Mouse (Mus musculus): Measurements from ENCODE around the gene Gm49395.

Gene Gm49395

DNA sequence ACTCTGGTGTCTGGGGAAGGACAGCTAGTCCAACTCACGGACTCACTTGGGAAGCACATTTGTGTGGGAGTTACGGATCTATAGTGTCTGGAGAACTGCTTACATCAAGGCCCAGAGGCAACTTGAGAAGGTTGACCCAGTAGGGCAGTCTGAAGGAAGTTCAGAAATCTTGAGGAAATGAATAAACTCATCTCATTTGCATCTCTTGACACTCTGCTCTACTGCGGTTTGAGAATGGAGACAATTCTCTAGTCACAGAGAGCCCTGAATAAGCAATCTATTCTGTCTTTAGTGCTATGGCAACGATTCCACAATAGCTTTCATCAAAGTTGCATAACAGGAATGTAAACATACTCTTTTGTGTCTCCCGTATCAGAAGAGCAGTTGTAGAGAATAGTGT, 4.8 kb downstream of the Gm49395 start:
- DNase-seq: no peak

DNA sequence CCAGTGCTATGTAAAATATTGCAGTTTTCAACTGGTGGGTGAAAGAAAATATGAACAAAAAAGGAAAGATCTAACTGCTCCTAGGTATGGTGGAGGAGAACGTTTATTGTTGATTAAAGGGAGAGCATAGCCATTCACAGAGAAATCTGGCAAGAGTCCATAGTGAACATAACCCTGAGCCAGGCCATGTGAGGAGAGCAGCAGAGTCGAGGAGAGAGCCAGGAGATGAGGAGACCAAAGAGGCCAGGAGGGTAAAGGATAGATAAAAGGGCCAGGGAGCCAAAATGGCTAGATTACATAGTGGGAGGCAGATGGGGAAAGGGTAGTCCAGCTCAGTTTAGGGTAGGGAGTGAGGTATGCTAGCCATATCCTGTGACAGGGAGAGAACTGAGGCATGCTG, 5.5 kb downstream of the Gm49395 start:
- DNase-seq: no peak

DNA sequence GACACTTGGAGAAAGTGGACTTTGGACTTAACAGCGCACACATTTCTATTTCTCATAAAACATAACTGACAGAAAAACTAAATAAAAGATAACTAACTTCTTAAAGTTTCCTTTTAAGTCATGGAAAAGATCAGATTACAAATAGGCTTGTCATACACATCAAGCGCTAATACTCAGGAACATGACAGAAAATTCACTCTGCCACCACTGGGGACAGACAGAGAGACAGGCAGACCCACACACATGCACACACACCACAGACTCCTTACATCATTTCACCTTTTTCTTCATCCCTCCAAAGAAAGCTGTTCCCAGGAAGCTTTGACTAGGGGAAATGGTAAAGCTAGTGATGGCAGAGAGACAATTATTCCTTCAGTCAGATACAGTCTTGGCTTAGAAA, 6.3 kb downstream of the Gm49395 start:
- no peak for DNase-seq

DNA sequence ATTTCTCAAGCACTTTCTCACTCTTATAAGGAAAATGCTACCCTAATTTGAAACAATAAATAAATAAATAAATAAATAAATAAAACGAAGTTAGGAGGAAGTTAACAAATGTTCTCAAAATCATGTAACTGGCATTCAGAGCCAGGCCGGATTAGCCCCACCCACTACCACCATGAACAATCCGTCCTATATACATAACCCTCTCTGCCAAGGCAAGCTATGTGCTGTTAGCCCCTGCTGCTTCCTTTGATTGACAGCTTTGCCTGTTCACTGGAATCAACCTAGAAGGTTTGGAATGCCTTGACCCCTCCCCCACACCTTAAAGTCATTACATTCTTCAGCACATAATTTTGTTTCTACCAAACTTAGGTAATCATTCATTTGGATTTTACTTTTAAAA, 10.2 kb downstream of the Gm49395 start:
- no peak for DNase-seq

DNA sequence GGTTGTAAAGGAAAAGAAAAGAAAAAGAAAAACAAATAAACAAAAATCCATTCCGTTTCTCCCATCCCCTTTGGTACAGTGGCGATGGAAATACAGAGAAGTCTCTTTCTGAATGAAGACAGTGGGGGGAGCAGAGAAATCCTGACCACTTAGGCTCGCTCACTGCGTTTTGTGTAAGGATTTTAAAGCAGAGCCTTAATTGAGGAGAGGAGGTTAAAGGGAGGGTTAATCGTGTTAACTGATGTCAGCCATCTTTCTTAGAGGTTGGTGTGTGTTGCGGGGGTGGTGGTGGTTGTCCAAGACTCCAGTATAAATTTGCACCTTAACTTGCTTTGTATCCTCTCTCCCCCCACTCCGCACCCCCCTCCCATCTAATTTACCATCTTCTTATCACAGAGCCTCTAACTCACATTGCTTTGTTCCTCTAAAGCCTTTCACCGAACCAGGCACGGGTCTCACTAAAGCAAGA, 10.7 kb downstream of the Gm49395 start:
- no peak for DNase-seq

DNA sequence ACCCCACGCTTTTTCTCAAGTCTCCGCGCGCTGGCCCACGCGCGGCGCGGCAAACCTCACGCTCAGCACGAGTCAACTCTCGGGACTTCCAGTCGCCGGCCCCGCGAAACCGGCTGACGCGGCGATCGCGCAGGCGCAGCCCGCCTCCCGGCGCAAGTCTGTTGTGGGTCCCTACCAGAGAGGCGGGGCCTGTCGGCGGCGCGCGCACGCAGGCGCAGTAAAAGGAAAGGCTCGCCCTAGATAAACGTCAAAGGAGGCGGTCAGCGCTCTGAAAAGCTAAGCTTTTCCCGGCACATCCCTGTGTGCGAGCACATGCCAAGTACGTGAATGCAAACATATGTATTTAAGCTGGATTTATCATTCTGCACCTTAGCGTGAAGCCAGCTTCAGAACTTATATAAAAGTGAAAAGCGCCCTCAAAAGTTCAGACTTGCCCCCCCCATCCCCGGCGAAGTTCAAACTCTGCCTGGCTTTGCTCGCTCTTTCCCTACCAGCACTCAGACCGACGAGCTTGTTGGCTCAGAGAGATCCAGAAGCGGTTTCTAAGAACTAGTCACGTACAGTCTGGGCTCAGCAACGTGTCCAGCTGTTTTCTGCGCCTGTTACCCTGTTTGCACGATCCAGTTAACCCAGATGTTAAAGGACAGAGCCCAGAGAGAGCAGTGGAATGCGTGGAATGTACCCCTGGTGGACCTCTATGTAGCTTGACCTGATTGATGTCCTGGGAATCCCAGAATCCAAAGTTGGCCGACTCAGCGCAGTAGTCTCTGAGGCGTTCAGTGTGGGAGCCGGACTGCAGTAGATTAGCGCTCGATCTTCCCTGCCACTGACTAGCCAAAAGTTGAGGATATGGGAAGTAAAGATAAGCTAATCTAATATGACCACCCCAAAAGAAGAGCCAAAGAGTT, 11.4 kb downstream of the Gm49395 start, which contains the start of gene Pelo:
Pelo (minus strand) TSS at position 118 of the 908 bp plus-strand sequence.
- peak; percentile 97 for DNase-seq

DNA sequence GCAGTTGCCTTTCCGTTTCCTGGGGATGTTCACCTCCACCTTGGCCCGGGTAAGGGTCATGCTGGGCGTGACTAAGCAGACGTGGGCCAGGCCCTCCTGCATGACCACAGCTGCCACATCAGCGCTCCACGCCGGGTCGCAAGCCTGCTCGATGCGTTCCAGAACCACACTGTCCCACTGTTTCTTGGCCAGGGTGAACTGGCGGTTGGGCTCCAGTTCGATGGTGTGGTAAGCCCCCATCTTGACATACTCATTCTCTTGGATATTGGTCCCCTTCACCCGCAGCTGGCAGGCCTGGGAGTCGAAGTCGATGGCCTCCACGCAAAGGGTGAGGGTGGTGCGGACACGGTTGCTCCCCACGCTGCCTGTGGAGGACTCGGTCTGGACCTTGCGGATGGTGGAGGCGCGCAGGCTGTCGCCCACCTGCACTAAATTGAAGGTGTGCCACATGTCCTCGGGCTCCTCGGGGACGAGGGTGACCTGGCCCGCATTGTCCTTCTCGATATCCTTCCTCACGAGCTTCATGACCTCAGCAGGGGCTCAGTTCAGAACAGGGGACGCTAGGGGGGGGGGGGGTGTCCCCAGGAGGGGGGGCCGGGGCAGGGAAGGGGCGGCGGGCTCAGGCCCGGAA, 12.2 kb downstream of the Gm49395 start:
- peak; percentile 33 for DNase-seq

DNA sequence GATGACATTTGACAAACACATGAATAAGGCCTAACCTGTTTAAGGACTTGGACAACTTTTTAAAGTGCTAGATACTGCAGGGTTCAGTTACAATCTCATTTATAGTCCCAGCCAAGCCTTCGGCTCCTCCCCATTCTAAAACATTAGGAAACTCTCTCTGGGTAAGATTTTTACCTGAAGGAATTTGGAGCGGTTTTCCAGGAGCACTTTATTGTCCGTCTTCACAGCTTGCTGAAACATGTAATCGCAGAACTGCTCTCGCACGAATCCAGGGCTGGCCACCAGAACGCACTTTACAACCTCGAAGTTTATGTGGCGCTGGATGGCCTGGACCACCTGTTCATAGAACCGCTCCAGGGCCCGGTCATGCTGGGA, 12.7 kb downstream of the Gm49395 start:
- DNase-seq: no peak

DNA sequence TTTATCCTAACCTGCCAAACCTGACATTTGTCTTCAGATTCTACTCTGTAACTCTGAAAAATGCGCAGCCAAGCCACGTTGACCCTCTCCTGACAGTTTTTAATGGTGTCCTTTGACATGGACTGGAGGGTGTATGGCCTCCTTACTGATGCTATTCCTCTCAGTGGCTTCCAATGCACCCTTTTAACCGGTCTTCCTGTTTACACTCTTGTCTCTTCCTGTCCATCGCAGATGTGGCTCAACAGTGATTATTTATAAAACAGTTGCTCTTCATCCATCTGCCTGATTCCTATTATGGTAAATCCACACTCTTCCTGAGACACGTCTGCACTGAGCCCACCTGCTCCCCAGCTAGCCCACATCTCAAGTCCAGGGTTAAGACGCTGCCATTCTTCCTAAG, 15.7 kb downstream of the Gm49395 start:
- no peak for DNase-seq

DNA sequence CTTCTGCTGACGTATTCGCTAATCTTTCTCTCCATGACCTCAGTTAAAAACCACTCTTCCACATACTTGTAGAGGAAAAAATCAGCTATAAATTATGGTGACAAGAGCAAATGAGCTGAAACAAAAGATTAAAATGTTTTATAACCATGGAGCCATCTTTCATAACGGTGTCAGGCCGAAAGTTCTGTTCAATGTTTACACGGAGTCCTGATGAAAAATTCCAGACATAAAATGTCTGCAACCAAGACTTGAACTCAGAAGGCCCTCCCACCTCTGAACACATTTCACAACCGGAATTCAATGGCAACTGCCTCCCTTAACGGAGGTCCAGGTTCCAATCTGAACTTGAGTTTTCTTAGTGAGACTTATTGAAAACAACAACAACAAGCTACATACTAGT, 19.4 kb downstream of the Gm49395 start:
- DNase-seq: no peak

DNA sequence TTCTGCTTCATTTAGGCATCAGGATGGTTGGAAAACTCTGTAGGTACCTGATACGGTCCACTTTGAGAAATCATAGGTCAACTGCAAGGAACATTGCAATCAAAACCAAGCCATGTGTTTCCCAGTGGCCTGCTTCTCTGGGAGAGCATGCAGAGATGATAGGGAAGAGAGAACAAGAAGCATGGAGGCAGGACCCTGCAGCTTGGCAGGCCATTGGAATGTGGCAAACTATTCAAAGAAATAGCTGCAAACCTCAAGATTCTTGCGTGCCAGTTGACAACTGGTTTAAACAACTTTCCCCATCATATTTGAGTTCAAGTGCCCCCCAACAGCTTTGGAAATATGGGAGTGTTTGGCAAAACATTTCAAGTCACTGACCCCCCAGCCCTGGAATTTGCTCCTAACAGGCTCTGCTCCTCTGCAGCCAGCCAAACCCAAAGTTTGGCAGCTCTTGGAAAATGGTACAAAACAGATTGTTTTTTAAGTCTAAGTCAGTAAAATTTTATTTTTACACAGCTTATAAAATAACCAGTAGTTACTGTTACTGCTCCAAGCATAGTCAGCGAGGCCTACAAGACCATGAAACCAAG, 21.6 kb downstream of the Gm49395 start:
- peak; percentile 35 for DNase-seq

DNA sequence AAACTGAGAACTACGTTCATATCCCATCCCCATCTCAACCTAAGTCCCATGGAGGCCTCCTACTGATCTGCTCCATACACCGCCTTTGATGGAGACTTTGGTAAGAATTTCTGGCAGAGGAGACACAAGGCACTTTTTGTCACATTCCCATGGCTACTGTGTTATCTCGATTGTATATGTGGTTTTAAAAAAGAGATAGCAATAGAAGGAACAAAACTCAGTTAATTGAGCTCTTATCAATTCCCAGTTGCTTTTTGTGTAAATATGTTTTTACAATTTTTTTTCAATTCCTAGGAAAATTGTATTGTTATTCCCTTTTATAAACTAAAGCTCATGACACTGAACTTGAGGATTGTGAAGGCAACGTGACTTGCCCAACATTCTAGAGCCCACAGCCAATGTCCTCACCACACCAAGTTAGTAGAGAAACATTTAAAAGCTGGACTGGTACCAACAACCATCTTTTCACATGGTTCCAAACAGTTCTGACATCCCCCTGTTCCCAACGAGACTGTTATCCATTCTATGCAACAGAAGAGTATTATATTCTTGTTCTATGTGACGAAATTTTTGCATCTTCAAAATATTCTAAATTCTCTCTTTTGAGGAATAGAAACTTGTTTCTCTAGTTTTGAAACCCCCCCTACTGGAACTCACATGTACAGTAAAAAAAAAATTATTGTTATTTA, 22.6 kb downstream of the Gm49395 start:
- DNase-seq: no peak

DNA sequence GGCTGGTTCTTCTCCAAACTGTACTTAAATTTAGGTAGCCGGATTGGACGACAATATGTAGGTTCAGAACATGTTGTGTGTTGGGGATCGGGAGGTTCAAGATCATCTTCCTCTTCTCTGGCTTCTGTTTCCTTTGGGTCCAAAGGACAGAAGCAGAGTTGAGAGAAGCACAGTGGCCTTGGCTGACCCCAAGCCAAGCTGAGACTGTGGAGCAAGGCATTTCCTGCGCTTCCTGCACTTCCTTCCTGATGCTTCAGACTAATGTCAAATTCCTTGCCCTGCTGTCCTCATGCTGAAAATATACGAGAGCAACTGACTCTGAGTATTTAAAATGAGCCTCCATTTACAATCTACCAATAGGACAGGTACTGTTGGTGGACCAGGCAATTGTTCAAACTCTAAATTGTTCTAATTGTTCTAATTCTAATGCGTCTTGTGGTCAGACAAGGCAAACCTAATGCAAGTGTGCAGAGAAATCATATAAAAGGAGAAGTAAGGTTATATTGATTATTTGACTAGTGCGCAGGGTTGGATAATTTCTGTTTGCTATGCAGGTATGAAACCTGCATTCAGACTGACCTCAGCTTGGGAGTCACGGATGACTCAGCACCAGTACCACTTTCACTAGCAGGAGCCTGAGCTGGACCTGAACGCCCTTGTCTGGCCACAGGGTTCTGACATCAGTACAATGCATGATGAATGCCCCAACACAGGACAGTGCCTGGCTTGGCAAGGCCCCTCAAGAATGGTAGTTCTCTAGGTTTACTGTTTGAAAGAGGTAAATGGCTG, 24.2 kb downstream of the Gm49395 start:
- DNase-seq: peak; percentile 40

DNA sequence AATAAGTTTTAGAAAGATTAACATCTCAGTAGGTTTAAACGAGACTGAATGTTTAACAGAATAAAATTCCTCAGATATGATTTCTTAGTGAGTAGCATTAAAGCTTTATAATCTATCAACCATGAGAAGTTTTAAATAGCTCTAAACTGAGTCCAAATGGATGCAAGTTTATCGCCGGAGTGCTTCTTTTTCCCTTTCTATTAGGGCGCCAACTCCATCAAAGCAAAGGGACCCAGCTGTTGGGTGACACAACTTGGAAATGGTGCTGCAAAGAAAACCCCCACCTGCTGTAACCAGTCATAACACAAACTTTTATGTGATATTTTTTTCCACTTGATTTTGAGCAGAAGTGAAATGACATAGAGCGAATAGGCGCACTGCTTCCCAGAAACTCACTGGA, 29.3 kb downstream of the Gm49395 start:
- DNase-seq: no peak

DNA sequence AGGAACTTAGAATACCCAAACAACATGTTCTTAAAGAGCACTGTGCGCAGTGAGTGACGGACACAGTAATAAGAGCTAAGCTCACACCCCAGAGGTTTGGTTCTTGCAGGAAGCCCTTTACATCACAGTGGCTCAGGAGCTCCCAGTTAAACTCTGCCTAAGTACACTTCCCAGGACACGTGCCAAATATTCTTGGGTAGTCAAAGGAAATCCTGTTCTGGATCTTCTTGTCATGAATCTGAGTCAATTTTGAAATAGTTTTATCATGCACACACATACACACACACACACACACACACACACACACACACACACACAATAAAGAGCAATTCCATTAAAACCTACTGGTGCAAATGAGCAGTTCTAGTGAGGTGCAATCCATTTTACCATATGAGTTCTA, 30.3 kb downstream of the Gm49395 start:
- DNase-seq: peak; percentile 45

DNA sequence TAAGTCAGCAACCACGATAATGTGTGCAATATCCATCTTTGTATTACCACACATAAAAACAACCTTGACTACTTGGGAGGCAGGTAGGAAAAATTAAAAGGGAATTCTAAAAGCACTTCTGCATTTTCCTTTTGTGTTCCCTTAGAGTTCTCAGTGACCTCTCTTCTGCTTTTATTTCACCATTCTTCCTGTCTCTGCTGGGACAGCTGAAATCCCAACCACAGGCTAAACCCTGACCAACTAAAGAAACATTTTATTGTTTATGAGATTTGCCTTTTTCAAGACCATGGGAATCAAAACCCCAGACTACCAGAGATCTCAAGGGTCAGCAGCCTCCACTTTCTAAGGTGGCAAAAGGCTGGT, 33.8 kb downstream of the Gm49395 start:
- no peak for DNase-seq

DNA sequence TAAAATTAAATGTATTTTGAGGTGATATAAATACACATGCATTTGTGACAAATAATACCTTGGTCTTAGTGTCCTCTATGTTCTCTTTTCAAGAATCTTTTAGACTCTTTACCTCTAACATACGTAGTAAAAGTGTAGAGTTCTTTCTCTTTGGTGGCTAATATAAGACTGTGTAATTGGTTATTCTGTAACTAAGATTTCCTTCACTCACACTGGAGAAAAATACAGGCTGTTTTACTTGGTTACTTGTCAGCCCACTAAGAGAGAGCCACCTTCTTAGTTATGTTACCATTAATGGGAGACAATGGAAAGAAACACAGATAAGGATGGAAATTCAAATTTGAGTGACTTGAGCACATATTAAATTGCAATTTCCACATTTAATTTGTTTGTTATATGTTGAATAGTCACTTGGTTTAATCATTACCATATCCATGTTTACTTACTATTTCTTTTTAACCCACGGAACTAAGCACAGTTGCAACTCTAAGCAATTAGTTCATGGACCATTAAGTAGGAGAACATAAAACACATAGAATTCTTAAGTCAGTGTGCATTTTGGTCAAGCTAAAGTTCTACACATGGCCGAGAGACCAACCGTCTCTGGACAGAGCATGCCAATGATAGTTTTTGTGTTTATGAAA, 34.3 kb downstream of the Gm49395 start:
- DNase-seq: no peak

DNA sequence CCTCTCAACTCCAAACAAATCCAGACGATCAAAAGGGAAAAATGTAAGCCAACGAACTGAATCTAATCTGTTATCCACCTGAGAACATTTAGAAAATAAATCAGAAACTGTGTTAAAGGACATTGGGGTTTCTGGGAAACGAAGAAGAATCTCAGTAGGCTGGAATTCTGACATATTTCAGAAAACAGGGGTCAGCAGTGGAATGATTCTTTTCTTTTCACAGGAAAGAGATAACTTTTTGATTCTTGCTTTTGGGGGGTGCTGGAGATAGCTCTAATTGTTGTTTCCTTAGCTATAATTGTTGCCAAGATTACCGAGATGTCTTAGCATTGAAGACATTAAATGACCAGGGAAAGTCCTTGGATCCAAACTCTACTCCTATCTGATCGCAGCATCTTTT, 44.2 kb downstream of the Gm49395 start:
- no peak for DNase-seq

DNA sequence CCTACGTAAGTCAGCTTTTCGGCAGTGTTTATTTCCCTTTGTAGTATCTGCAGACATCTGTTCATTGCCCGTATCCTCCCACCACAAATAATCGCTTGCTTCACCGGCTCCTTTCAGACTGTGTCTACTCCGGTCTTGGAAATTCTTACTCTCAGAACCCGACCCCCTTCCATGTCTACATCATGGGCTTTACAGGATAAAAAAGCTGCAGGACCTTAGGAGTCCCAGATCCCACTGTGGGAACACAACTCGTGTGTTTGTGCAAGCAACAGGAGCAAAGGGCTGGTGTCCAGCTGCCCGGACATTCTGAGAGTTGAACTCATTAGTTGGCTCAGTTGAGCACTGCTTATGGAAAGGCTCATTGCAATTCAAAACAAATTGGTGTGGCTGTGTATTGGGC, 46.9 kb downstream of the Gm49395 start:
- DNase-seq: peak; percentile 32

DNA sequence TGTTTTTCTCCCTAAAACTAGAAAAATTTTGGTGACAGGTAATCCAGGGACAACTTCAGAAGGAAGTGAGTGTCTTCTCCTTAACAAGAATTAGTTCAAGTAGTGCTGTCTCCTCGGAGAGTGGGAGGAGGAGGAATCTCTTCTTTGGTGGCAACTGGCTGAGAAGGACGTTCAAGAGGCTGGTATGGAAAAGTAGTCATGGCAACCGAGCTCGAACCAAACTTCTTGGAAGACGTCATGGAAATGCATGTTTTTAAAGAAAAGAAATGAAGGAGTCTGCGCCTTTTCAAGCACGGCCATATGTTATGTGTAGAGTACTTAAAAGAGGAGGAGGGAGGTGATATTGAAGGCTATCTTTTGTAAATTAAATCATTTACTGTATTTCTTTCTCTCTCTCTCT, 49.2 kb downstream of the Gm49395 start:
- DNase-seq: no peak

DNA sequence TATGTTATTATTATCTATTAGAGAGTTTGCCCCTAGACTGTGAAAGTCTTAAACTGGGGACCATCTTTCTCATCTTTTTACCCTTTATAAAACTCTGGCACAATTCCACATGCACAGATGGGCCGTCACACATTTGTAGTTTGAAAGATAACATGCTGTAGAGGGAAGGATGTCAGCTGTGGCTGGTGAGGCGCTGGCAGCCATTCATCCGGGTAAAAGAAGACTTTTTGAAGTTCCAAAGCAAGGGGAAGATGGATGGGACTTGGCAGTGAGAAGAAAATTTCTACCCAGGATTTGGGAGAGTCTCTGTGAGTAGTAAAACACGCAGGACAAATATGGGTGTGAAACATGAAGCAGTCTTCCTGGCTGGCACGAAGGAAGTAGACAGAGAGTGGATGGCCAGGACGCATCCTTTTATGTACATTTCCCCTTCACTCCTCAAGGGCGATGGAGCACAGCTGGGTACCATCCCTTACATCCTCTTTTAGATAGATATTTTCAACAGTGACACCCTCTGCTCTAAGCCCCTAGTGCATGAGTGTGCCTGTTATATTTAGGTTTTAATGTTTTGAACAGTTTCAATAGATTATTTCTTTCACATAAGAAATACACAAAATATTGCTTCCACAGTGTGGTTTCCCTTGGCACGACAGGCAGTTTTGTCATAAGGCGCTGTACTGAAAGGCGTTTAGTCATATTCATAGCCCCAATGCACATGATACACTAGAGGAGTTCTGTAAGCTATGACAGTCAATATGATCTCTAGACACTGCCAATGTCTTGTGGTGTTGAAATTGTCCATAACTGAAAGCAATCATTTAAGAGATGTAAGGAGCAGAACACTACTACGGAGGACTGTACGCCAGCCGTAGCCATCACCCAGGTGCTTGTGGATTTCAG, 50.8 kb downstream of the Gm49395 start:
- DNase-seq: peak; percentile 64

All from lung, postnatal 10 days (tissue).